16 mouse cellular contexts compared by ENCODE assay signal in genomic region chr11:35624515-35625270, GRCm38 (mm10).
DNase-seq lines count a peak whose midpoint lies in the region; ATAC-seq lines count a peak whose summit lies in the region.
"Had no signal": no experiment of that assay in that cellular context is flagged by ENCODE, and none has a peak within 500 bp of the region (broad histone marks: within the 10 kb centered on the region; RNA-seq: fewer than 3 reads in every experiment).

No protein-coding gene starts in this region.

- no peaks in the 10 kb centered on the region for H3K9me3 ChIP-seq in heart, embryonic 14.5 days (ENCODE audit: control insufficient read depth, low read length)
- H3K9me3 ChIP-seq: forebrain, embryonic 13.5 days; intestine, embryonic 15.5 days; liver, embryonic 15.5 days had no signal

- no peaks in the 10 kb centered on the region for H3K36me3 ChIP-seq in heart, embryonic 14.5 days (ENCODE audit: control insufficient read depth, insufficient read depth, low read length)
- H3K36me3 ChIP-seq: intestine, embryonic 15.5 days; liver, embryonic 15.5 days had no signal

- H3K4me3 ChIP-seq in heart, embryonic 14.5 days (ENCODE audit: control insufficient read depth in 1 of 2, insufficient read depth in 1 of 2, low read depth in 1 of 2, low read length in 2 of 2): no peak overlapping the region
- H3K4me3 ChIP-seq: forebrain, embryonic 13.5 days; intestine, embryonic 15.5 days; liver, embryonic 15.5 days had no signal

- peaks cover 23 to 30% of the 10 kb centered on the region in 2 experiments for H3K4me1 ChIP-seq in heart, embryonic 14.5 days (ENCODE audit: control insufficient read depth in 2 of 2, insufficient read depth in 2 of 2, low read length in 2 of 2)
- H3K4me1 ChIP-seq: intestine, embryonic 15.5 days; liver, embryonic 15.5 days had no signal

- no peaks in the 10 kb centered on the region for H3K27me3 ChIP-seq in heart, embryonic 14.5 days (ENCODE audit: control insufficient read depth, insufficient read depth, low read length)
- H3K27me3 ChIP-seq: CH12.LX; intestine, embryonic 15.5 days; liver, embryonic 15.5 days had no signal

- no peak for ATAC-seq in heart, embryonic 14.5 days (ENCODE audit: insufficient number of reproducible peaks, insufficient read depth, low FRiP score, low read depth)
- no peak for ATAC-seq in CD4-positive, CD25-positive, alpha-beta regulatory T cell, adult 4 months
- ATAC-seq: forebrain, embryonic 13.5 days; intestine, embryonic 15.5 days had no signal

- H3K9ac ChIP-seq in heart, embryonic 14.5 days (ENCODE audit: low read length): no peak overlapping the region
- H3K9ac ChIP-seq: forebrain, embryonic 13.5 days; intestine, embryonic 15.5 days; liver, embryonic 15.5 days had no signal

- peak; percentile 64 to 68 for DNase-seq in cerebellum, postnatal 14 days
- no peak for DNase-seq in cerebellum, adult 9-10 months
- no peak for DNase-seq in heart, adult 8-10 months (ENCODE audit: low spot score)
- DNase-seq in 416B (ENCODE audit: low read depth): peak; percentile 3
- DNase-seq in brain, adult 2 months (ENCODE audit: low read depth, low spot score): peak; percentile 70
- DNase-seq in urinary bladder, postnatal 10 days (ENCODE audit: low spot score): no peak
- DNase-seq: gastrocnemius, postnatal 36 days; kidney, postnatal 14 days; thymus, postnatal 4 days had no signal

- WGBS in heart, embryonic 14.5 days: 50% methylated on average over 21 of the region's 21 CpGs

- peak overlapping the region; percentile 16; the same call in 1 of the 2 replicates for H3K4me2 ChIP-seq in heart, embryonic 14.5 days (ENCODE audit: low read length)
- H3K4me2 ChIP-seq: forebrain, embryonic 13.5 days; intestine, embryonic 15.5 days; liver, embryonic 15.5 days had no signal

- peak overlapping the region in 1 of 2 experiments; percentile 33; a peak in 1 of 4 replicates for H3K27ac ChIP-seq in heart, embryonic 14.5 days (replicated peaks in 1 of 2; ENCODE audit: control insufficient read depth in 1 of 2, insufficient read depth in 1 of 2, low read depth in 2 of 2, low read length in 2 of 2)
- H3K27ac ChIP-seq: forebrain, embryonic 13.5 days; intestine, embryonic 15.5 days; liver, embryonic 15.5 days; macrophage had no signal

Comparison
In these comparisons a context has a peak if more than half of its experiments do, and no peak if none do; other contexts are left out.
1. DNase-seq: peak in cerebellum, postnatal 14 days (2 of 2), 416B (single experiment) and brain, adult 2 months (single experiment); none in cerebellum, adult 9-10 months (single experiment), heart, adult 8-10 months (single experiment) and urinary bladder, postnatal 10 days (single experiment).